Mouse (Mus musculus) ES-Bruce4 (cell line): ENCODE results near the gene Sigmar1. TPM values are rescaled to one million over a fixed set of nuclear protein-coding genes. Genes with fewer than 3 reads are reported as not detected.

Source experiments
- H3K27ac ChIP-seq: 2 replicates; pipeline ENCODE4 v1.5.1; 2012; ENCODE audit warnings: low read length, inconsistent platforms; ENCODE audit not compliant: insufficient read depth
- H3K27me3 ChIP-seq: 2 replicates; pipeline ENCODE4 v1.6.1; 2012; ENCODE audit warnings: mild to moderate bottlenecking, low read length, inconsistent platforms; ENCODE audit not compliant: control insufficient read depth, poor library complexity, insufficient read depth, severe bottlenecking
- H3K36me3 ChIP-seq: 2 replicates; pipeline ENCODE4 v1.6.1; 2012; ENCODE audit warnings: inconsistent platforms, mild to moderate bottlenecking, low read length, moderate library complexity; ENCODE audit not compliant: control insufficient read depth, poor library complexity, insufficient read depth, severe bottlenecking
- H3K4me1 ChIP-seq: one replicate; pipeline ENCODE4 v1.8.1; 2011; ENCODE audit warnings: low read length; ENCODE audit not compliant: control insufficient read depth, insufficient read depth
- H3K4me3 ChIP-seq: 2 replicates; pipeline ENCODE4 v1.5.1; 2011; ENCODE audit warnings: low read depth, mild to moderate bottlenecking, low read length
- H3K9ac ChIP-seq: 2 replicates; pipeline ENCODE4 v1.6.1; 2012; ENCODE audit warnings: low read depth, mild to moderate bottlenecking, inconsistent platforms; ENCODE audit not compliant: poor library complexity, severe bottlenecking
- H3K9me3 ChIP-seq: replicated peaks from 2 replicates; pipeline ENCODE4 v1.6.1; 2012; ENCODE audit warnings: mild to moderate bottlenecking, low read length, inconsistent platforms; ENCODE audit not compliant: control insufficient read depth, poor library complexity, insufficient read depth, severe bottlenecking
- CTCF ChIP-seq: IDR thresholded peaks from one replicate; pipeline ENCODE4 v1.8.1; 2011; ENCODE audit warnings: low read depth, low read length
- EP300 ChIP-seq: IDR thresholded peaks from 2 replicates; pipeline ENCODE4 v1.6.1; 2011; ENCODE audit warnings: low read depth, low read length; ENCODE audit not compliant: insufficient read depth
- POLR2A ChIP-seq: IDR thresholded peaks from one replicate; pipeline ENCODE4 v1.8.1; 2011; ENCODE audit warnings: low read length; ENCODE audit not compliant: insufficient read depth
- polyA plus RNA-seq: library from polyadenylated mRNA; stranded (reverse); fragments of >200 nt; gene quantifications from 2 replicates; pipeline ENCODE4 v1.2.4, GENCODE M21; 2011; ENCODE audit warnings: low read depth; ENCODE audit not compliant: missing spikeins, insufficient read depth, insufficient read length

The Sigmar1 gene
- polyA plus RNA-seq, 1 experiment = 62.6 TPM

GRCm38 (mm10) chr4:41712421-41713196, 43.3 kb downstream of the Sigmar1 start:
- peak overlapping the region; percentile 88 for H3K9ac ChIP-seq

GRCm38 (mm10) chr4:41711705-41712375, 44.1 kb downstream of the Sigmar1 start:
- Histone ChIP-seq H3K9ac (peak overlapping the region; percentile 88), H3K27me3 (no peaks in the 10 kb centered on the region), H3K36me3 (0 out of 2 replicates have a peak, but pooled peaks cover 3% of the 10 kb centered on the region), H3K27ac (no peak overlapping the region), H3K4me1 (no peaks in the 10 kb centered on the region), H3K9me3 (no peaks in the 10 kb centered on the region), H3K4me3 (peak overlapping the region; percentile 95)
- no peak for TF ChIP-seq EP300
- no peak for TF ChIP-seq POLR2A
- TF ChIP-seq CTCF = no peak

More at GRCm38 (mm10) chr4:41712421-41713196, 43.3 kb downstream of the Sigmar1 start:
- TF ChIP-seq CTCF (no peak), POLR2A (no peak), EP300 (no peak)
- Histone ChIP-seq H3K27me3 (no peaks in the 10 kb centered on the region), H3K27ac (no peak overlapping the region), H3K4me1 (no peaks in the 10 kb centered on the region), H3K9me3 (no peaks in the 10 kb centered on the region), H3K4me3 (peak overlapping the region; percentile 95), H3K36me3 (0 out of 2 replicates have a peak, but pooled peaks cover 3% of the 10 kb centered on the region)

GRCm38 (mm10) chr4:41710229-41710628, 45.7 kb downstream of the Sigmar1 start:
- Histone ChIP-seq H3K27me3 (no peaks in the 10 kb centered on the region), H3K4me1 (peaks cover 5% of the 10 kb centered on the region), H3K9me3 (no peaks in the 10 kb centered on the region), H3K36me3 (0 out of 2 replicates have a peak, but pooled peaks cover 3% of the 10 kb centered on the region), H3K4me3 (no peak overlapping the region), H3K9ac (no peak overlapping the region), H3K27ac (no peak overlapping the region)
- TF ChIP-seq CTCF (no peak), EP300 (no peak)

GRCm38 (mm10) chr4:41708192-41708745, 47.7 kb downstream of the Sigmar1 start:
- no peak overlapping the region for H3K4me3 ChIP-seq

GRCm38 (mm10) chr4:41707011-41707535, 48.9 kb downstream of the Sigmar1 start:
- peaks cover 7% of the 10 kb centered on the region for H3K4me1 ChIP-seq
- H3K27me3 ChIP-seq = no peaks in the 10 kb centered on the region
- TF ChIP-seq POLR2A = no peak
- TF ChIP-seq EP300 = peak; percentile 44; the same call in 1 of the 2 replicates
- TF ChIP-seq CTCF = peak; percentile 83
- H3K9ac ChIP-seq = no peak overlapping the region
- H3K27ac ChIP-seq = no peak overlapping the region
- no peak overlapping the region for H3K4me3 ChIP-seq
- no peaks in the 10 kb centered on the region for H3K9me3 ChIP-seq
- 0 out of 2 replicates have a peak, but pooled peaks cover 3% of the 10 kb centered on the region for H3K36me3 ChIP-seq

More at GRCm38 (mm10) chr4:41708192-41708745, 47.7 kb downstream of the Sigmar1 start:
- Histone ChIP-seq H3K36me3 (0 out of 2 replicates have a peak, but pooled peaks cover 3% of the 10 kb centered on the region), H3K27me3 (no peaks in the 10 kb centered on the region), H3K9ac (no peak overlapping the region), H3K9me3 (no peaks in the 10 kb centered on the region), H3K27ac (no peak overlapping the region), H3K4me1 (peaks cover 7% of the 10 kb centered on the region)
- TF ChIP-seq POLR2A = no peak
- TF ChIP-seq EP300 = no peak
- peak; percentile 9 for TF ChIP-seq CTCF
